Mouse (Mus musculus) intestine, postnatal 0 days (tissue): ENCODE data around the gene Gjb1. TPM values are rescaled to one million over a fixed set of nuclear protein-coding genes. Genes with fewer than 3 reads are reported as not detected.

Experiments
- ATAC-seq: fragments of 200-750 bp; cut with Nextera tagmentation; 2 replicates; pipeline ENCODE4 v1.8.0; 2017; ENCODE audit warnings: mild to moderate bottlenecking, moderate TSS enrichment, moderate library complexity
- H3K27ac ChIP-seq: fragments of 300-500 bp; sonication (generic); 2 replicates; pipeline ENCODE4 v1.5.1; 2014; ENCODE audit warnings: mild to moderate bottlenecking, low read depth, low read length, moderate library complexity
- H3K27me3 ChIP-seq: fragments of 300-500 bp; sonication (generic); replicated peaks from 2 replicates; pipeline ENCODE4 v1.6.1; 2014; ENCODE audit warnings: low read length, mixed read lengths; ENCODE audit not compliant: control insufficient read depth, insufficient read depth
- H3K36me3 ChIP-seq: fragments of 300-500 bp; sonication (generic); 2 replicates; pipeline ENCODE4 v1.6.1; 2014; ENCODE audit warnings: mild to moderate bottlenecking, moderate library complexity; ENCODE audit not compliant: control insufficient read depth, insufficient read depth
- H3K4me1 ChIP-seq: fragments of 300-500 bp; sonication (generic); replicated peaks from 2 replicates; pipeline ENCODE4 v1.6.1; 2014; ENCODE audit warnings: antibody characterized with exemption, low read length, mixed read lengths; ENCODE audit not compliant: control insufficient read depth, insufficient read depth
- H3K4me2 ChIP-seq: fragments of 300-500 bp; sonication (generic); replicated peaks from 2 replicates; pipeline ENCODE4 v1.6.1; 2014; ENCODE audit warnings: low read depth, mild to moderate bottlenecking, moderate library complexity
- H3K4me3 ChIP-seq: fragments of 300-500 bp; sonication (generic); 2 replicates; pipeline ENCODE4 v1.5.1; 2014; ENCODE audit warnings: low read depth, low read length
- H3K9ac ChIP-seq: fragments of 300-500 bp; sonication (generic); 2 replicates; pipeline ENCODE4 v1.6.1; 2014; ENCODE audit warnings: mild to moderate bottlenecking, low read depth, low read length
- H3K9me3 ChIP-seq: fragments of 300-500 bp; sonication (generic); 2 replicates; pipeline ENCODE4 v1.6.1; 2016; ENCODE audit warnings: mixed run types; ENCODE audit not compliant: control insufficient read depth
- CTCF ChIP-seq: sonication (generic); IDR thresholded peaks from 2 replicates; pipeline ENCODE4 v1.5.1; 2016; ENCODE audit warnings: low read depth, mild to moderate bottlenecking, control low read depth, antibody characterized with exemption, moderate library complexity
- WGBS: fragments of 180-500 bp; shearing (Covaris S2); extraction: QIAGEN DNeasy Blood & Tissue Kit; methylation state at CpG from one replicate; pipeline ENCODE4 v1.1.7; 2014; 5-methylcytosine and 5-hydroxymethylcytosine counted together
- polyA plus RNA-seq: library from polyadenylated mRNA; unstranded; fragments of >200 nt; fragmentation: Nextera tagmentation; extraction: Ambion mirVana; gene quantifications from 2 replicates; pipeline ENCODE4 v1.2.1, GENCODE M21; 2015

Gene Gjb1
- polyA plus RNA-seq, 1 experiment from 2014 or later = 105 TPM

DNA sequence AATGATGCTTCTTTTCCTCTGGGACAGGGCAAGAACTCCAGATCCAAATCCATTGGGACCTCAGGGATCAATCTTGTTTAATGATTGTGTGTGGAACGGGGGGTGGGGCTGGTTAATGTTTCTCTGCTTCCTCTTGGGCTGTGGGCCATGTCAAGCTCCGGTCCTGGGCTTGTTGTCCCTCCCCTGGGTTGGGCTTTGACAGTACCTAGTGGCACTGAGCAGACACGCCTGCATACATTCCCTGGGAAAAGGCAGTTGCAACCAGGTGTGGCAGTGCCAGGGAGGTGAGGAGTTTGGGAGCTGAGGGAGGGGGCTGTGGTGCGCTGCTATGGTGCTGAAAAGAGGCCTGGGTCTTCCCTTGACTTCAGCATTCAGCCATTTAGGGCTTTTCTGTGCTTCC, 898 bp downstream of the Gjb1 start:
- no peaks in the 10 kb centered on the region for H3K4me1 ChIP-seq
- 39% methylated on average over 4 of the region's 4 CpGs for WGBS
- TF ChIP-seq CTCF = no peak
- no peaks in the 10 kb centered on the region for H3K36me3 ChIP-seq
- no peaks in the 10 kb centered on the region for H3K27me3 ChIP-seq
- no peaks in the 10 kb centered on the region for H3K9me3 ChIP-seq
- H3K4me2 ChIP-seq = peak overlapping the region; percentile 49
- peak overlapping the region; percentile 21; the same call in 1 of the 2 replicates for H3K27ac ChIP-seq
- ATAC-seq = peak; percentile 74
- peak overlapping the region; percentile 29 for H3K4me3 ChIP-seq
- H3K9ac ChIP-seq = no peak overlapping the region

DNA sequence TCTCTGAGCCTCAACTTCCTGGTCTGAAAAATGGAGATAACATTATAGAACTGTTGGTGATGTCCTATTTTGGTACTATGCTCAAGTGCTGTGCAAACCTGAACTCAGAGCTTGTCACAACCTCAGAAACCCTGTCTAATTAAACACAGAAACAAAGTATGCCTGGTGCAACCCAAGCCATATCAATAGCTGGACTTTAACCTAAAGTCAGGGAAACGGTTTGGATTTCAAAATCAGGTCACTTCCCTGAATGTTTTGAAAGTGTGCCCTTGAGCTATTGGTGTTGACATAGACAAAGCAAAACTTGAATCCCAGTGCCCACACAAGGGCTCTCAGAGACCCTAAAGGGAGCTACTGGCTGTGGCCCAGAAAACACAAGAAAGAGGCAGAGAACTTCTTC, 3.6 kb downstream of the Gjb1 start:
- H3K9ac ChIP-seq = no peak overlapping the region
- WGBS = 53% methylated on average over 1 of the region's 1 CpGs

DNA sequence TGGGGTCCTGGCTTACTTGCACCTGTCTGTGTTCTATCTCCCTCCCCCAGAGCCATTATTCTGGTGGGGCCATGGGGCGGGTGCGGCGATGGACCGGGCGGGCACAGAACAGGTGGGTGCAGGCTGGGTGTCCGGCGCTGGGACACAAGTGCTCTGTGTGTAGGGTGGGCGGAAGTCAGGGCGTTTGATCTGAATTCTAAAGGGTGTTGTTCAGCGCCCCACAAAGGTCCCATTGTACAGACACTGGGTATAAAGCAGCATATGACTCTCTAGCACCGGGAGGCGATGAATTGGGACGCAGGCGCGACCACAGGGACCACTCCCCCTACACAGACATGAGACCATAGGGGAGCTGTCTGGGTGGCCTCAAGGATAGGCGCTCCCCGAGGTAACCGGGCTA, 7.3 kb downstream of the Gjb1 start:
- no peak for ATAC-seq
- no peak overlapping the region for H3K27ac ChIP-seq
- H3K9me3 ChIP-seq = no peaks in the 10 kb centered on the region
- TF ChIP-seq CTCF = no peak
- 39% methylated on average over 18 of the region's 18 CpGs for WGBS
- H3K4me3 ChIP-seq = no peak overlapping the region
- H3K4me1 ChIP-seq = no peaks in the 10 kb centered on the region
- 0 out of 2 replicates have a peak, but pooled peaks cover 3% of the 10 kb centered on the region for H3K27me3 ChIP-seq
- no peaks in the 10 kb centered on the region for H3K36me3 ChIP-seq
- H3K4me2 ChIP-seq = no peak overlapping the region
- H3K9ac ChIP-seq = no peak overlapping the region

More for the DNA sequence above, 3.6 kb downstream of the Gjb1 start:
- no peaks in the 10 kb centered on the region for H3K36me3 ChIP-seq
- H3K27ac ChIP-seq = no peak overlapping the region
- 0 out of 2 replicates have a peak, but pooled peaks cover 3% of the 10 kb centered on the region for H3K27me3 ChIP-seq
- no peak overlapping the region for H3K4me2 ChIP-seq
- ATAC-seq = peak; percentile 19; the same call in 1 of the 2 replicates
- no peak overlapping the region for H3K4me3 ChIP-seq
- no peak for TF ChIP-seq CTCF
- H3K4me1 ChIP-seq = no peaks in the 10 kb centered on the region
- no peaks in the 10 kb centered on the region for H3K9me3 ChIP-seq

DNA sequence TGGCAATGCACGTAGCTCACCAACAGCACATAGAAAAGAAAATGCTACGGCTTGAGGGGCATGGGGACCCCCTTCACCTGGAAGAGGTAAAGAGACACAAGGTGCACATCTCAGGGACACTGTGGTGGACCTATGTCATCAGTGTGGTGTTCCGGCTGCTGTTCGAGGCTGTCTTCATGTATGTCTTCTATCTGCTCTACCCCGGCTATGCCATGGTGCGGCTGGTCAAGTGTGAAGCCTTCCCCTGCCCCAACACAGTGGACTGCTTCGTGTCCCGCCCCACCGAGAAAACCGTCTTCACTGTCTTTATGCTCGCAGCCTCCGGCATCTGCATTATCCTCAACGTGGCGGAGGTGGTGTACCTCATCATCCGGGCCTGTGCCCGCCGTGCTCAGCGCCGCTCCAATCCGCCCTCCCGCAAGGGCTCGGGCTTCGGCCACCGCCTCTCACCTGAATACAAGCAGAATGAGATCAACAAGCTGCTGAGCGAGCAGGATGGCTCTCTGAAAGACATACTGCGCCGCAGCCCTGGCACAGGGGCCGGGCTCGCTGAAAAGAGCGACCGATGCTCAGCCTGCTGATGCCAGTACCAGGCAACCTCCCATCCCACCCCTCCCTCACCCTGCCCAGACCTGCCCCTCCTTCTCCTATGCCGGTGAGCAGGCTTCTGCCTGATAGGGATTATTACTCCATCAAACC, 8.4 kb downstream of the Gjb1 start:
- no peak for TF ChIP-seq CTCF
- ATAC-seq = no peak
- no peak overlapping the region for H3K4me2 ChIP-seq

DNA sequence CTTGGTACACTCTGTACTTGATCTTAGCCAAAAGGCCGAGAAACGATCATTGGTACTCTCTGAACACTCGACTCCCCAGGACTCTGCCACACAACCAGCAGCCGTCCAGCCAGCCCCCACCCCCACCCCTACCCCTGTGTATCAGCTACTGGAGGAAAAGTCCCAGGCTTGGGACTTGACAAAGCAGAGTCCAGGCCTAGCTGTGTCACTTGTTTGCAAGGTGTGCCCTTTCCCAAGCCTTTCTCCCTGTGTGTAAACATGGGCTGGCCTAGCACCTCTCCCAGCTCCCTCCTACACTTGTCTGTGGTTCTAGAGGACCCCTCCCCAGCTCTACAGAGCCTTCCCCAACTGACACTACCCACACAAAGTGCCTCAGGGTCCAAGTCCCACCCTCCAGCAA, 10.0 kb downstream of the Gjb1 start:
- H3K4me2 ChIP-seq = no peak overlapping the region
- H3K27me3 ChIP-seq = 0 out of 2 replicates have a peak, but pooled peaks cover 3% of the 10 kb centered on the region
- no peak for TF ChIP-seq CTCF
- H3K9me3 ChIP-seq = no peaks in the 10 kb centered on the region
- no peaks in the 10 kb centered on the region for H3K4me1 ChIP-seq
- H3K9ac ChIP-seq = no peak overlapping the region
- H3K36me3 ChIP-seq = no peaks in the 10 kb centered on the region
- H3K4me3 ChIP-seq = no peak overlapping the region
- WGBS = 53% methylated on average over 4 of the region's 4 CpGs
- ATAC-seq = no peak
- H3K27ac ChIP-seq = no peak overlapping the region

More for the DNA sequence above, 8.4 kb downstream of the Gjb1 start:
- H3K4me1 ChIP-seq = no peaks in the 10 kb centered on the region
- no peaks in the 10 kb centered on the region for H3K9me3 ChIP-seq
- 0 out of 2 replicates have a peak, but pooled peaks cover 3% of the 10 kb centered on the region for H3K27me3 ChIP-seq
- H3K4me3 ChIP-seq = no peak overlapping the region
- 47% methylated on average over 32 of the region's 32 CpGs for WGBS
- no peak overlapping the region for H3K27ac ChIP-seq
- no peak overlapping the region for H3K9ac ChIP-seq
- H3K36me3 ChIP-seq = no peaks in the 10 kb centered on the region

DNA sequence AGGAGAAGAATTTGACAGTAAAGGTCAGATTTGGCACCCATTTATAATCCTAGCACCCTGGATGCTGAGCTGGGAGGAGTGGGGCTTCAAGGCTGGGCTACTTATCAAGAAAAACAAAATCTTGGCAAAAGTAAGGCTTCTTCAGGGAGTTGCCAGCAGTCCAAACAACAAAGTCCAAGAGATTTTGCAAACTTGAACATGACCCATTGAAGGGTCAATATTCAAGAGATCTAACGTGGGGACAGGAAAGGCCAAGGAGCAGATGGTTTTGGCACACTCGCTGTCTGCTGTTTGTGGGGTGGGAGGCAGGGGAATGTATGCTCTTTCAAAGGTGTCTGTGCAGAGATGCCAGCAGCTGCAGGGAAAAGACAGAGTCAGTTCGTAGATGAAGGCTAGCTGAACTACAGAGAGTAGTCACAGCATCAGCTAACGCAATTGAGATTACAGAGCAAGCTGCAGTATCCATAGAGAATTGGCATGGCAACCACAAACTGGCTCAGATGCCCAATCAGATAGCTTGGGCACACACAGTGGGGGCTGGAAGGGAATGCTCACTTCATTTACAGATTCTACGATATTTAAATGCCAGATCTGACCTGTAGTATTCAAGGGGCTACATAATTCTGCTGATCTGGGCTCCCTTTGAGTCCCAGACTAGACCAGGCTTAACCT, 12.8 kb downstream of the Gjb1 start:
- H3K9ac ChIP-seq = no peak overlapping the region
- ATAC-seq = no peak
- H3K4me1 ChIP-seq = no peaks in the 10 kb centered on the region
- H3K27me3 ChIP-seq = 0 out of 2 replicates have a peak, but pooled peaks cover 1% of the 10 kb centered on the region
- TF ChIP-seq CTCF = no peak
- WGBS = 72% methylated on average over 5 of the region's 5 CpGs
- no peak overlapping the region for H3K4me3 ChIP-seq
- H3K9me3 ChIP-seq = no peaks in the 10 kb centered on the region
- no peak overlapping the region for H3K27ac ChIP-seq
- no peaks in the 10 kb centered on the region for H3K36me3 ChIP-seq
- no peak overlapping the region for H3K4me2 ChIP-seq
